Mouse (Mus musculus): ENCODE data around the gene Tdp1.

The Tdp1 gene

DNA sequence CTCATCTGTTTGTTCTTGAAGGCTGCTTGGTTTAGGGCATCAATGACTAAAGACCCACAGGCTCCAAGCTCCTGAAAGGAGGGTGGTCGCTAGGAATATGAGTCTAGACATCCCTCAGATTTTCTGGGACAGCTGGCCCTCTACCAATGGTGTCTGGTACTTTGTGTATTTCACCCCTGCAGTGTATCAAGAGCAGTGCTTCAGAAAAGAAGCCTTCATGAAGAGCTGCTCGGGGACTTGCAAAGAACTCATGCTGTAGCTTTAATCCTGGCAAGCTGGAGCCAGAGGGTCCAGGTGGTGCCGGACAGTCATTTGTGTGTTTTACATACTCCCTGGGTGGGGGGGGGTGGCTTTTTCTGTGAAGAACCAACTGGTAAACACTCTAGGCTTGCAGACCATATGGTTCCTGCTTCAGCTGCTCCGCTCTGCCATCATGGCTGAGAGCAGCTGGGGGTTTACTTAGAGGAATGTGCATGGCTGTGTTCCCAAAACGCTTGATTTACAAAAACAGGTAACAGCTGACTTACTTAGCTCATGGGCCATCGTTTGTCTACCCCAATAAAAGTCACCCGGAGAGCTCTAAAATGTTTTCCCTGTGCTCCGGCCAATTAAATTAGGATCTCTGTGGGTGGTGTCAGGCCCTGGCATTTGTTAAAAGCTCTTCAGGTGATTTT is 118.7 kb downstream of the Tdp1 start:
- no peak overlapping the region for H3K4me3 ChIP-seq (replicated peaks; ENCODE audit: low read length)
- H3K4me1 ChIP-seq (replicated peaks; ENCODE audit: low read depth, low read length) = peaks cover 9% of the 10 kb centered on the region
- H3K36me3 ChIP-seq (ENCODE audit: insufficient read depth, low read length) = no peaks in the 10 kb centered on the region
- no peaks in the 10 kb centered on the region for H3K9me3 ChIP-seq (ENCODE audit: low read length)
- H3K27me3 ChIP-seq (ENCODE audit: insufficient read depth, low read length) = no peaks in the 10 kb centered on the region
- no peak for TF ChIP-seq NANOG (IDR thresholded peaks at IDR 0.05; ENCODE audit: borderline replicate concordance, low read length)
- TF ChIP-seq POU5F1 (IDR thresholded peaks at IDR 0.05; ENCODE audit: borderline replicate concordance, low read length) = no peak
- TF ChIP-seq CTCF (conservative IDR thresholded peaks at IDR 0.05; ENCODE audit: low read length) = no peak

Data from E14TG2a.4 (cell line).